Mouse (Mus musculus) adipocyte (in vitro differentiated cells): ENCODE measurements around the gene Col5a3.

Experiments used
- DNase-seq: peaks from one replicate; pipeline ENCODE4 v3.0.0-alpha.2; 2016; ENCODE audit warnings: low spot score

The Col5a3 gene

GRCm38 (mm10) chr9:20747682-20748081, 67.2 kb downstream of the Col5a3 start:
- DNase-seq = no peak

GRCm38 (mm10) chr9:20746017-20746660, 68.7 kb downstream of the Col5a3 start, which contains the start of gene Olfm2:
Olfm2 (minus strand) TSS chr9:20746349.
- DNase-seq = no peak

- no peak for DNase-seq
These were observed 69.5 kb downstream of the Col5a3 start for GRCm38 (mm10) chr9:20745129-20745966.

DNA sequence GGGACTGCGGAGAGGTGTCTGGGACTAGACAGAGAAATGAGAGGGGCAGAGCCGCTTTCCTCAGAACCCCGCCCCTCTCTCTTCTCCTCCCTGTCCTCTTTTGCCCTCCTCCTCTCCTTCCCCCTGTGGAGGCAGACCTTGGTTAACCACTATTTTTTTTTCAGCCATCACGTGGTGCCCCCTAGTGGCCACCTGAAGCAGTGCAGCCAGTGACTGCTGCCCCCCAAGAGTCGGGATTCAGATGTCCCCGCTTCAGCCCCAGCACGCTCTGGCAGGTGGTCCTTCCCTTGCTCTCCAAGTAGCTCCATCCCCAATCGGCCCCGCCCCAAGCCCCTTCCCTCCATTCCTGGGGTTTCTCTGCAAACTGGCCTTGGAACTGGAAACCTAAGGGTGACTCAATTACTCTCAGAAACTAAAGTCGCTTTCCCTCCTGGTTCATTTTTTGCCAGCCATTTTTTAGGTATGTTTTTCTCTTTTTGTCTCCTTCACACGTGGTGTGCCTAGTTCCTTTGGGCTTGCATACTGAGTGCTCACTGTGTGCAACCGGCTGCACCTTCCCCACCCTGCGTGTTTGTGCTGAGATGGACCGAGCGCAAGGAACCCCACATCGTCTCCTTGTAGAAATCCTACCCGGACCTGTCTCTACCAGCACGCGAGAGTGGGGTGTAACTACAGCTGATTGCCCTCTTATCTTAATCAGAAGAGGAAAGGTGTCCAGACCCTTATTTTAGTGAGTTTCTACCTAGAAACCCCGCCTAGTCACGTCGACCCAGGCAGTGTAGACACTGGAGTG, 70.7 kb downstream of the Col5a3 start:
- DNase-seq = no peak

- DNase-seq = peak; percentile 93
These were observed 74.5 kb downstream of the Col5a3 start for GRCm38 (mm10) chr9:20740407-20740806.

DNA sequence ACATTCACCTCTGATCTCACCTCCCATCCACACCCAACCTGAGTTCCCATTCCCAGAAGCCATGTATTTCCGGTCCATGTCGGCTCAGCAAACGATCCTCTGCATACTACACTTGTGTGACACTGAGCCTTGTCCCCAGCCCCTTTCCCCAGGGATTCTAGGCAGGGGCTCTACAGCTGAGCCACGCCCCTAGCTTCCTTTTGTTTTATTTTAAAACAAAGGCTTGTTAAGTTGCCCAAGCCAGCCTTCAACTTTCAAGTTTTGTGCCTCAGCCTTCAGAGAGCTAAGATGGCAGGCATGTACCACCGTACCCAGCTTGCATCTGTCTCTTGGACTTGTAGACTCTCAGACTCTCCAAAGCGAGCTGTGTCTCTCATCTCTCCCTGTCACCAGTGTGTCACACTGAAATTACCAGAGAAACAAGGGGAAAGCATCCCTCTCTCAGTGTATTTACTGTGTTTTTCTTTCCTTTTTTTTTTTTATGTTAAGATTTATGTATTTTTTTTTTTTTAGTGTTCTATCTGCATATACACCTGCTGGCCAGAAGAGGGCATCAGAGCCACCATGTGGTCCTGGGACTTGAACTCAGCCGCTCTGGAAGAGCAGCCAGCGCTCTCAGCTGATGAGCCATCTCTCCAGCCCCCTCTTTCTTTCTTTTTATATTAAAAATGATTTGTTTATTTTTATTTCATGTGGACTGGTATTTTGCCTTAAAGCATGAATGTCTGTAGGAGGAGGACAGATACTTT, 76.4 kb downstream of the Col5a3 start:
- DNase-seq = peak; percentile 60

DNA sequence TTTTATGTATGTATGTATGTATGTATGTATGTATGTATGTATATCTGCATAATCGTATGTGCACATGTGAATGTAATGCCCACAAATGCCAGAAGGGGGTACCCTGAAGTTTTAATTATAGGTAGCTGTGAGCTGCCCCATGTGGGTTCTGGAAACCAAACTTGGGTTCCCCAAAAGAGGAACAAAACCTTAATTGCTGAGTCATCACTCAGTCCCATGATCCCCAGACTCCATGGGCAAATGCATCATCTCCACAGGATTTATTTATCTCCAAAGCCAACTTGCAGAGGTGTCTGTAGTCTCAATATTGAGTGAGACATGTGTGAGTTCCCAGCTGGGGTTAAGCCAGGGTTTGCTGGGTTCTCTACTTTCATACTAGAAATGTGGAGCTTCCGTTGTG, 77.6 kb downstream of the Col5a3 start:
- no peak for DNase-seq

DNA sequence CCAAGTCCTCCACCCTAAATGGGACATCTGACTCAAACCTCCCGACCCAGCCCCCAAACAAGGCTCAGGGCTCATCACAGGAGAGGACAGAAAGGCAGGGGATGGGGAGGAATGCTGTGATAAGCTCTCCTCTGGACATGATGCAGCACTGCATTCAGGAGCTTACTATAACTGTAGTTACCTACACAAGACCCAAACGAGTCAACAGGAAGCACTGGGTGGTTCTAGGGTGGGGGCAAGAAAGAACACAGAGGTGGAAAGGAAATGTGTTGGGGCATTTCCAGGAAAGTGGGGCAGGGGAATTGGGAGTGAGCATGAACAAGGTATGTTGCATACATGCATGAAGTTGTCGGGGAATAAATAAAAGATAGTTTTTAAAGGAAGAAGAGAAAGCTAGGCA, 80.2 kb downstream of the Col5a3 start:
- DNase-seq = no peak

DNA sequence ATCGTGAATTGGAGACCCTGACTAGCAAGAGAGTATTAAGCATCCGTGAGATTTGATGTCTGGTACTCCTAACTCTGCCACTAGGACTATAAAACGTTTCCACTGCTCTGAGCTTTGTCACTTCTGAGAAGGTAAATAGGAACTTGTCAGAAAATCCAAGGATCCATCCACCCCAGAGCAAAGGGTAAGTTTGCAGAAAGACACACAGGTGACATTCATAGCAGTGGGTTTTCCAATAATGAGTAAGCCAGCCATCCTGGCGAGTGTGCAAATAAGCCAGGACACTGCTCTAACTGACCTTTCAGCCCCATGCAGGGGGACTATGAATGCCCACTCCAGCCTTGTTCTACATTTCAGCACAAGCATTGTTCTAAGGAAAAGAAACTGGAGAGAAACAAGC, 83.1 kb downstream of the Col5a3 start:
- no peak for DNase-seq

- no peak for DNase-seq
These were observed 85.4 kb downstream of the Col5a3 start for GRCm38 (mm10) chr9:20729451-20729850.

GRCm38 (mm10) chr9:20727601-20728113, 87.2 kb downstream of the Col5a3 start:
- DNase-seq = no peak

- DNase-seq = no peak
These were observed 87.8 kb downstream of the Col5a3 start for GRCm38 (mm10) chr9:20726859-20727600.

DNA sequence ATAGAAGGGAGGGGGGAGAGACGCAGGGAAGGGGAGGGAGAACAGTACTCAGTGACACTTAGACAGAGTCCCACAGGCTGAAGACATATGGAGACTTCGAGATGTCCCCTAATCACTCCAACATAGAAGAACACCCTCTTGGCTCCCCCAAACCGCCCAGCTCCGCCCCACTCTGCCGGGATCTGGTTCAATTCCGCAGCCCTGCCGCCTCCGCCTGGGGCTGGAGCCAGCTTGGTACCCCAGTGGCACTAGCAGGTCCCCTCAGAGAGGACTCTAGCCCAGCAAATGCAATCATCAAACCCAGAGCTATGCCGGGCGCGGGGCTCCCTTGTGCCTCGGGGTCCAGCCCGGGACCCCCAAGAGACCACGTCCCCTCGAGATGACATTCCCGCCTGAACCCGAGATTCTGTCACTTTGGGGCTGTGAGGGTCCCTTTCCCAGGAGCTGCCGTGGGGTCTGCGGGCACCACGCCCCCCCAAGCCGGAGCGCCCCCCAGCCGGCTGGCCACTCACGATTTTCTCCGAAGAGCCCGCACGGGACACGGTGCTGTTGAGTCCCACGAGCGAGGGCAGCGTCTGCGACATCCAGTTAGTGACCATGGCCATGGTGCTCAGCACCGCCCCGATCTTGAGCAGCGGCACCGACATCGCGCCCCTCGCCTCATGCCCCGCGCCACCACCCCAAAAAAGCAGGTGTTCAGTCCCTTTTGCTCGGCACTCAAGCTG, 88.6 kb downstream of the Col5a3 start:
- DNase-seq = no peak

GRCm38 (mm10) chr9:20721582-20721981, 93.3 kb downstream of the Col5a3 start:
- no peak for DNase-seq
